Comparison of ENCODE assay signal across 12 mouse cellular contexts in genomic region chr14:27821801-27822200, GRCm38 (mm10).
DNase-seq lines count a peak whose midpoint lies in the region; ATAC-seq and TF ChIP-seq lines count a peak whose summit lies in the region.
"Had no signal": no experiment of that assay in that cellular context is flagged by ENCODE, and none has a peak within 500 bp of the region (broad histone marks: within the 10 kb centered on the region; RNA-seq: fewer than 3 reads in every experiment).

No protein-coding gene starts in this region.

- H3K27me3 ChIP-seq in heart, embryonic 12.5 days (replicated peaks) = no peaks in the 10 kb centered on the region
- H3K27me3 ChIP-seq in lung, embryonic 14.5 days (ENCODE audit: insufficient read depth, low read length) = no peaks in the 10 kb centered on the region
- H3K27me3 ChIP-seq: liver, embryonic 13.5 days; megakaryocyte, embryonic 14.5 days had no signal

- no peak overlapping the region for H3K4me2 ChIP-seq in heart, embryonic 12.5 days
- no peak overlapping the region for H3K4me2 ChIP-seq in lung, embryonic 14.5 days
- H3K4me2 ChIP-seq: heart, embryonic 11.5 days; liver, embryonic 13.5 days had no signal

- no peak overlapping the region for H3K27ac ChIP-seq in heart, embryonic 12.5 days (ENCODE audit: poor library complexity, severe bottlenecking)
- H3K27ac ChIP-seq in lung, embryonic 14.5 days (ENCODE audit: low read depth) = no peak overlapping the region
- no peak overlapping the region for H3K27ac ChIP-seq in gastrocnemius, adult 2 months
- H3K27ac ChIP-seq: liver, embryonic 13.5 days had no signal

- H3K4me3 ChIP-seq in heart, embryonic 12.5 days = no peak overlapping the region
- no peak overlapping the region for H3K4me3 ChIP-seq in lung, embryonic 14.5 days (ENCODE audit: low read depth, low read length)
- H3K4me3 ChIP-seq in gastrocnemius, adult 2 months = no peak overlapping the region
- H3K4me3 ChIP-seq: liver, embryonic 13.5 days; megakaryocyte, embryonic 14.5 days had no signal

- H3K9me3 ChIP-seq in heart, embryonic 12.5 days (replicated peaks) = no peaks in the 10 kb centered on the region
- no peaks in the 10 kb centered on the region for H3K9me3 ChIP-seq in lung, embryonic 14.5 days (ENCODE audit: low read depth, low read length)
- H3K9me3 ChIP-seq: liver, embryonic 13.5 days; megakaryocyte, embryonic 14.5 days had no signal

- H3K9ac ChIP-seq in heart, embryonic 12.5 days = no peak overlapping the region
- H3K9ac ChIP-seq in lung, embryonic 14.5 days = no peak overlapping the region
- H3K9ac ChIP-seq: liver, embryonic 13.5 days had no signal

- intact Hi-C loops in gastrocnemius, adult 2 months (cut with DNase I) = no loop called here

- TF ChIP-seq CTCF in lung, embryonic 14.5 days (IDR thresholded peaks at IDR 0.05; ENCODE audit: low read depth) = peak; percentile 41
- TF ChIP-seq CTCF in gastrocnemius, adult 2 months (IDR thresholded peaks at IDR 0.05) = no peak

- peak; percentile 59 for DNase-seq in heart, postnatal 4 days
- peak; percentile 64 for DNase-seq in lung, embryonic 14.5 days
- no peak for DNase-seq in lung, adult 18-20 months
- peak; percentile 17 for DNase-seq in adrenal gland, postnatal 25 days
- peak; percentile 45 for DNase-seq in cerebellum, adult 9-11 months
- no peak for DNase-seq in gastrocnemius, adult 2 months
- DNase-seq in right cerebral cortex, adult 2 months (ENCODE audit: low spot score in 2 of 2) = no peak
- DNase-seq: liver, embryonic 13.5 days; right cerebral cortex, postnatal 25 days had no signal

- H3K4me1 ChIP-seq in heart, embryonic 12.5 days (replicated peaks) = peaks cover 3% of the 10 kb centered on the region; the same call in 1 of the 2 replicates
- no peaks in the 10 kb centered on the region for H3K4me1 ChIP-seq in lung, embryonic 14.5 days (ENCODE audit: insufficient read depth)
- H3K4me1 ChIP-seq: liver, embryonic 13.5 days; megakaryocyte, embryonic 14.5 days had no signal

- H3K36me3 ChIP-seq in heart, embryonic 12.5 days = no peaks in the 10 kb centered on the region
- H3K36me3 ChIP-seq in lung, embryonic 14.5 days (ENCODE audit: insufficient read depth) = no peaks in the 10 kb centered on the region
- H3K36me3 ChIP-seq: liver, embryonic 13.5 days had no signal

- ATAC-seq in heart, embryonic 12.5 days (ENCODE audit: insufficient number of reproducible peaks, low FRiP score) = no peak
- ATAC-seq in lung, embryonic 14.5 days (ENCODE audit: insufficient read depth) = no peak

Comparison
In these comparisons a context has a peak if more than half of its experiments do, and no peak if none do; other contexts are left out.
1. DNase-seq: peak in heart, postnatal 4 days (single experiment), lung, embryonic 14.5 days (single experiment), adrenal gland, postnatal 25 days (single experiment) and cerebellum, adult 9-11 months (single experiment); none in lung, adult 18-20 months (0 of 2), gastrocnemius, adult 2 months (single experiment) and right cerebral cortex, adult 2 months (0 of 2).